Mouse (Mus musculus) heart, adult 2 months (tissue): ENCODE data around the gene Casp9. TPM values are rescaled to one million over a fixed set of nuclear protein-coding genes. Genes with fewer than 3 reads are reported as not detected.

ENCODE experiments used
- DNase-seq, 2 experiments: peaks; one replicate each; pipeline ENCODE4 v3.0.0; 2021
- H3K27ac ChIP-seq: fragments of 200-600 bp; 2 replicates; pipeline ENCODE4 v1.8.1; 2022
- H3K27me3 ChIP-seq: fragments of 200-500 bp; 2 replicates; pipeline ENCODE4 v1.6.1; 2012; ENCODE audit warnings: mild to moderate bottlenecking, low read length, inconsistent platforms, mixed read lengths; ENCODE audit not compliant: control insufficient read depth, insufficient read depth
- H3K36me3 ChIP-seq: fragments of 200-500 bp; 2 replicates; pipeline ENCODE4 v1.6.1; 2012; ENCODE audit warnings: low read length, inconsistent platforms; ENCODE audit not compliant: control insufficient read depth, insufficient read depth
- H3K4me1 ChIP-seq: fragments of 200-500 bp; 2 replicates; pipeline ENCODE4 v1.6.1; 2011; ENCODE audit warnings: low read length; ENCODE audit not compliant: control insufficient read depth, insufficient read depth
- H3K4me3 ChIP-seq: fragments of 200-600 bp; 2 replicates; pipeline ENCODE4 v1.8.1; 2022
- H3K79me2 ChIP-seq: fragments of 200-500 bp; replicated peaks from 2 replicates; pipeline ENCODE4 v1.6.1; 2012; ENCODE audit warnings: mild to moderate bottlenecking, inconsistent platforms, low read length, moderate library complexity, mixed read lengths; ENCODE audit not compliant: control insufficient read depth, insufficient read depth
- H3K9ac ChIP-seq: fragments of 200-500 bp; 2 replicates; pipeline ENCODE4 v1.6.1; 2012; ENCODE audit warnings: low read depth, mild to moderate bottlenecking, control low read depth, inconsistent platforms, low read length, mixed read lengths
- CTCF ChIP-seq: fragments of 200-600 bp; IDR thresholded peaks from 2 replicates; pipeline ENCODE4 v1.8.1; 2022; ENCODE audit warnings: antibody characterized with exemption, mild to moderate bottlenecking, moderate library complexity
- EP300 ChIP-seq: fragments of 200-500 bp; IDR thresholded peaks from 2 replicates; pipeline ENCODE4 v1.6.1; 2011; ENCODE audit warnings: low read depth, low read length, control low read depth; ENCODE audit not compliant: insufficient read depth
- POLR2A ChIP-seq: fragments of 200-500 bp; IDR thresholded peaks from 2 replicates; pipeline ENCODE4 v1.6.1; 2011; ENCODE audit warnings: mild to moderate bottlenecking, low read depth, low read length, control low read depth; ENCODE audit not compliant: insufficient read depth
- WGBS: fragments of 180-500 bp; shearing (Covaris S2); methylation state at CpG from one replicate; pipeline ENCODE4 v1.1.7; 2018; 5-methylcytosine and 5-hydroxymethylcytosine counted together
- intact Hi-C: fragments of 180-260 bp; cut with DNase I; formaldehyde crosslinking; loops from one replicate; pipeline ENCODE4 v1.15.1; 2025
- polyA plus RNA-seq: library from polyadenylated mRNA; depleted of rRNA; stranded (reverse); fragments of >200 nt; gene quantifications from 2 replicates; pipeline ENCODE4 v1.2.3, GENCODE M21; 2012
- total RNA-seq, 2 experiments: library from RNA; stranded (reverse); gene quantifications; 2 replicates each; pipeline ENCODE4 v1.2.3; 2021

Gene Casp9
- total and polyA plus RNA-seq, 3 experiments = 7.5 to 10.0 (median 8.1) TPM

DNA sequence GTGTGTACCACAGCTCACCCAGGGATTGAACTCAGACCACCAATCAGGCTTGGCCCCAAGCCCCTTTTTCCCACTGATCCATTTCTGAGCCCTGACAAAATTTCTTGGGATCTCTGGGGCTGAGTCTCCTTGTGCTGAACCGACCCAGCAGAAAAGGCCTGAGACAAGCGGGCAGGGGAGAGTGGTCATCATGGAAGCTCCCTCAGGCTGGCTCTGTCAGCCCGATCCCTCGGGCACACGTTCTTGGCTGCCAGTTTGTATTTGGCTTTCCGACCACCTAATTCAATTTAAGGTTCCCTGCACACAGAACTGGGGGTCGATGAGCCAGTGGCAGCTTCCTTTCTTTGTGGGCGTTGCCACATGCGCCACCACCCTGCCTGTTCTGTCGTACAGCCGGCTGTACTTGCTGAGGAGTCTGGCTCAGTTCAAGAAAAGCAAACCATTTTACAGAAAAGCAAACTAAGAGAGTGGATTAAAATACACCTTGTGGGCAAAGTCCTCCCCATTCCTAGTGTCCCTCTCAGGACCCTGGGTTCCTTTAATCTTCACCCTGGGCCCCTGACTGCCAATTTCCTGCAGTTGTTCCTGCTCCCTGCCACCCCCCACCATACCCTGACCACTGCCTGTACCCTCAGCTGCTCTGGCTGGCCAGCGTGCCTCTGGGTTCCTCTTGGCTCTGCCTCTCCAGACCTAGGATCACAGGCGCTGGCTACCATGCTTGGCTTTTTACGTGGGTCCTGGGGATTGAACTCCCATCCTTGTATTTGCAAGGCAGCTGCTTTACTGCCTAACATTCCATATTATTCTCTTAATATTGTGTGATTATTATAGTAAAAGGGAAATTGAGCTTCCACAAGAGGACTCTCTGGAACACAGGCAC, 23.6 kb downstream of the Casp9 start:
- Histone ChIP-seq H3K4me3 (no peak overlapping the region), H3K9ac (no peak overlapping the region), H3K27ac (no peak overlapping the region), H3K27me3 (no peaks in the 10 kb centered on the region), H3K79me2 (no peaks in the 10 kb centered on the region), H3K4me1 (no peaks in the 10 kb centered on the region), H3K36me3 (no peaks in the 10 kb centered on the region)
- intact Hi-C loops = no loop called here
- DNase-seq = no peak
- WGBS = 73% methylated on average over 14 of the region's 14 CpGs
- TF ChIP-seq CTCF = no peak
- TF ChIP-seq EP300 = no peak

DNA sequence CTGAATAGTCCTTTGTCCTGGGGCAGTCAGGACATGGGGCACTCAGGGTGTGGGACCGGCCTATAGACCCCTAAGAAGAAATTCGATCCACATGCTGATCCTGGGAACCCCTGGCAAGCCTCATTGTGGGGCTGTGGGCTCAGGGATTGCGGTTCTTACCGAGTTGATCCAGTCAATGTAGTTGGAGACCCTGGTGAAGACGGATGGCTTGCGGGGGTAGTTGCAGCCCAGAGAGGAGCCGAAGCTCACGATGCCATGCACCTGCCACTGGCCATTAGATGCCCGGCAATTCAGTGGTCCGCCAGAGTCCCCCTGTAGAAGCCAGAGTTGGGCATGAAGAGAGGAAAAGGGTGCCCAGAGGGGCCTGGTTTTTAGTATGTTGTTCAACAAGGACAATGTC, 24.3 kb downstream of the Casp9 start:
- TF ChIP-seq EP300 (no peak), CTCF (no peak)
- Histone ChIP-seq H3K9ac (no peak overlapping the region), H3K27me3 (no peaks in the 10 kb centered on the region), H3K27ac (no peak overlapping the region), H3K36me3 (no peaks in the 10 kb centered on the region), H3K4me1 (no peaks in the 10 kb centered on the region), H3K4me3 (no peak overlapping the region), H3K79me2 (no peaks in the 10 kb centered on the region)
- peak in 1 of 2 experiments; percentile 5 for DNase-seq
- WGBS = 89% methylated on average over 10 of the region's 10 CpGs
- intact Hi-C loops = no loop called here

DNA sequence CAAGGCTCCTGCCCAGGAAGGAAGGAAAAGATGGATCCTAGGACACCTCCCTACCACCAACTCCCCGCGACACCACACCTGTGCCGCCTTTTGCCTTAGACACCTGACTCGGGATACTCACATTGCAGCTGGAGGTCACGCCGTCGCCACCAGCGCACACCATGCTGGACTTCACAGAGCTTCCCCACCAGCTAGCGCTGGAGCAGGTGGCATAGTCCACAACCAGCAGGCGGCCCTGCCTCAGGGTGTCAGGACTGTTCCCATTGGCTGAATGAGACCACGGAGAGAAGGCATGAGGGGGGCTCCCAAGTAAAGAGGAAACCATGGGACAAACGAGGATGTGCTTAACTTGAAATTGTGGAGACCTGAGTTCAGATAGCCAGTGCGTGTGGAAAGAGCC, 25.4 kb downstream of the Casp9 start:
- no peaks in the 10 kb centered on the region for H3K27me3 ChIP-seq
- DNase-seq = peak in 1 of 2 experiments; percentile 10
- no peaks in the 10 kb centered on the region for H3K4me1 ChIP-seq
- H3K36me3 ChIP-seq = no peaks in the 10 kb centered on the region
- no peak overlapping the region for H3K27ac ChIP-seq
- WGBS = 83% methylated on average over 13 of the region's 13 CpGs
- no peaks in the 10 kb centered on the region for H3K79me2 ChIP-seq
- intact Hi-C loops = no loop called here
- H3K4me3 ChIP-seq = no peak overlapping the region
- TF ChIP-seq EP300 = no peak
- no peak for TF ChIP-seq POLR2A
- no peak for TF ChIP-seq CTCF
- no peak overlapping the region for H3K9ac ChIP-seq

DNA sequence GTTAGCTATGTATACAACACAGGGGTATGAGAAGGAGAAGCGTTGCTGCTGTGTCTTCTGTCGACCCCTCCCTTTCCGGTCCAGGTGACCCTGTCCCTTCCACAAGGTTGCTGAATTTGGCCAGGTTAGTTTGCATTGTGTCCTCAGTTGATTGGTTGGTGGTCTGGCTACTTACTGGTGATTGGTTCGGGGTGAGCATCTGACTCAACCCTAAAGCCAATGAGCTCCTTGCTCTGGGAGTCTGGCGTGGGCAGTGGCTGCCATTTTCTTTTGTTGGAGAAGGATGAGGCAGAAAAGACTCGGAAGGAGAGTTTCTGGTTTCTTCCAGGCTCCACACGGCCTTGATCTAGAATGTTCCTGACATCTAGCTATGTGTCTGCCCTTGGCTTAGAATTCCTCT, 25.9 kb downstream of the Casp9 start:
- H3K79me2 ChIP-seq = no peaks in the 10 kb centered on the region
- TF ChIP-seq CTCF = no peak
- no peak for TF ChIP-seq POLR2A
- TF ChIP-seq EP300 = no peak
- H3K4me1 ChIP-seq = no peaks in the 10 kb centered on the region
- no peak overlapping the region for H3K9ac ChIP-seq
- H3K4me3 ChIP-seq = no peak overlapping the region
- intact Hi-C loops = no loop called here
- no peaks in the 10 kb centered on the region for H3K36me3 ChIP-seq
- no peaks in the 10 kb centered on the region for H3K27me3 ChIP-seq
- WGBS = 88% methylated on average over 7 of the region's 7 CpGs
- peak in 1 of 2 experiments; percentile 7 for DNase-seq
- H3K27ac ChIP-seq = no peak overlapping the region

DNA sequence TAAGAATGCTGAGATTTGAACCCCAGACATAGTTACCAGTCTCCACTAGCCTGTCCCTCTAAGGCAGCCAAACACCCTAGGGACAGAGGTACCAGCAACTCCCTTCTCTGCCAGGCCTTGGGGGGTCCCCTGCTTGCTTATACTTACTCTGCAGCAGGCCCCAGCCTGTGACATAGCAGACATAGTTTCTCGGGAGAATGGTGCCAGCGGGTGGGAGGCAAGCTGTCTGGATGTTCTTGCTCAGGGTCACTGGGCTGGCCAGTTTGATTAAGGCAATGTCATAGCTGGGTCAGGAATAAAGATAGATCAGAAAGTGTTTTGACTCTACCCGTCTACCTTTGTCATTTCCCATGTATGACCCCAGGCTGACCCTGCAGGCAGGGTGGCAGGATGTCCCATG, 27.8 kb downstream of the Casp9 start:
- no peaks in the 10 kb centered on the region for H3K27me3 ChIP-seq
- WGBS = 36% methylated on average over 3 of the region's 3 CpGs
- H3K9ac ChIP-seq = no peak overlapping the region
- TF ChIP-seq CTCF (no peak), EP300 (no peak), POLR2A (no peak)
- no peaks in the 10 kb centered on the region for H3K36me3 ChIP-seq
- intact Hi-C loops = no loop called here
- DNase-seq = no peak
- no peak overlapping the region for H3K4me3 ChIP-seq
- H3K79me2 ChIP-seq = no peaks in the 10 kb centered on the region
- no peaks in the 10 kb centered on the region for H3K4me1 ChIP-seq
- no peak overlapping the region for H3K27ac ChIP-seq

DNA sequence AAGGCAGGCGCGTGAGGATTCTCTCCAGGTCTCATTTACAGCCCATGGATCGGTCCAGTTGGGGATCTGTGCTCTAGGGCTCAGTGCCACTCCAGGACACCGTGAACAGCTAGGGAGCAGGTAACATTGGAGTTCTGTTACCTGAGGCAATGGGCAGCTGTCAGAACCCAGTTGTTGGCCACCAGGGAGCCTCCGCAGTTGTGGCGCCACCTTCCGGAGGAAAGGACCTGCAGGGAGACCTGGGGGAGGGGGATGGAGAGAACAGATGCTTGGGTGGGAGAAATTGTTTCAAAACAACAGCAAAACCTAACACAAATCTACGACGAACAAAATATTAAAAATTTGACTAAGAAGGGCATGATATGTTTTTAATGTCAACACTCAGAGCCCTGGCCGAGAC, 28.7 kb downstream of the Casp9 start:
- H3K36me3 ChIP-seq = no peaks in the 10 kb centered on the region
- 81% methylated on average over 10 of the region's 10 CpGs for WGBS
- H3K79me2 ChIP-seq = no peaks in the 10 kb centered on the region
- H3K9ac ChIP-seq = no peak overlapping the region
- no peaks in the 10 kb centered on the region for H3K4me1 ChIP-seq
- TF ChIP-seq CTCF (peak; percentile 52), EP300 (no peak), POLR2A (no peak)
- no peaks in the 10 kb centered on the region for H3K27me3 ChIP-seq
- intact Hi-C loops = no loop called here
- H3K4me3 ChIP-seq = no peak overlapping the region
- DNase-seq = no peak
- H3K27ac ChIP-seq = no peak overlapping the region
